Mouse (Mus musculus) forebrain, postnatal 0 days (tissue): ENCODE data around the gene Bard1. TPM values are rescaled to one million over a fixed set of nuclear protein-coding genes. Genes with fewer than 3 reads are reported as not detected.

Source experiments
- ATAC-seq: fragments of 200-750 bp; cut with Nextera tagmentation; 2 replicates; pipeline ENCODE4 v1.8.0; 2017; ENCODE audit warnings: mild to moderate bottlenecking, moderate library complexity
- DNase-seq: peaks from one replicate; pipeline ENCODE4 v3.0.0-alpha.2; 2015
- H3K27ac ChIP-seq: fragments of 300-500 bp; sonication (generic); 2 replicates; pipeline ENCODE4 v1.5.1; 2014; ENCODE audit warnings: low read depth, mild to moderate bottlenecking, antibody characterized with exemption, low read length, moderate library complexity, mixed read lengths
- H3K27me3 ChIP-seq: fragments of 300-500 bp; sonication (generic); 2 replicates; pipeline ENCODE4 v1.6.1; 2014; ENCODE audit warnings: mild to moderate bottlenecking, low read length, mixed read lengths; ENCODE audit not compliant: insufficient read depth
- H3K36me3 ChIP-seq: fragments of 300-500 bp; sonication (generic); 2 replicates; pipeline ENCODE4 v1.6.1; 2014; ENCODE audit warnings: mild to moderate bottlenecking, moderate library complexity; ENCODE audit not compliant: insufficient read depth
- H3K4me1 ChIP-seq: fragments of 300-500 bp; sonication (generic); 2 replicates; pipeline ENCODE4 v1.6.1; 2014; ENCODE audit warnings: antibody characterized with exemption; ENCODE audit not compliant: insufficient read depth
- H3K4me2 ChIP-seq: fragments of 300-500 bp; sonication (generic); 2 replicates; pipeline ENCODE4 v1.6.1; 2014; ENCODE audit warnings: low read depth, mild to moderate bottlenecking, moderate library complexity
- H3K4me3 ChIP-seq: fragments of 300-500 bp; sonication (generic); 2 replicates; pipeline ENCODE4 v1.5.1; 2014; ENCODE audit warnings: low read depth, low read length, mixed read lengths
- H3K9ac ChIP-seq: fragments of 300-500 bp; sonication (generic); 2 replicates; pipeline ENCODE4 v1.6.1; 2014; ENCODE audit warnings: mild to moderate bottlenecking
- H3K9me3 ChIP-seq: fragments of 300-500 bp; sonication (generic); 2 replicates; pipeline ENCODE4 v1.6.1; 2016; ENCODE audit warnings: low read length
- CTCF ChIP-seq: sonication (generic); IDR thresholded peaks from 2 replicates; pipeline ENCODE4 v1.5.1; 2016; ENCODE audit warnings: antibody characterized with exemption, control low read depth, low read depth
- WGBS: fragments of 180-500 bp; shearing (Covaris S2); extraction: QIAGEN DNeasy Blood & Tissue Kit; methylation state at CpG from one replicate; pipeline ENCODE4 v1.1.7; 2014; 5-methylcytosine and 5-hydroxymethylcytosine counted together
- polyA plus RNA-seq: library from polyadenylated mRNA; unstranded; fragments of >200 nt; fragmentation: Nextera tagmentation; extraction: Ambion mirVana; gene quantifications from 2 replicates; pipeline ENCODE4 v1.2.1, GENCODE M21; 2015
- total RNA-seq: library from RNA; depleted of rRNA; stranded (reverse); fragments of >200 nt; gene quantifications from 2 replicates; pipeline ENCODE4 v1.2.3, GENCODE M21; 2014; rRNA removed

Bard1 gene
- total RNA-seq (1.6 and 1.8 TPM in 2 replicates), polyA plus RNA-seq (0.21 and 0.27 TPM in 2 replicates)

GRCm38 (mm10) chr1:71102344-71103173 is at the start of gene Bard1:
Bard1 (minus strand) TSS chr1:71103146.
- Histone ChIP-seq H3K27ac (0 out of 2 replicates have a peak within 1 kb of the TSS, but pooled peaks have one; percentile 10), H3K4me1 (0 out of 2 replicates have a peak, but pooled peaks cover 3% of the 10 kb centered on the region), H3K9ac (peak within 1 kb of the TSS; percentile 54), H3K4me2 (peak within 1 kb of the TSS; percentile 93), H3K9me3 (no peaks in the 10 kb centered on the region), H3K27me3 (no peaks in the 10 kb centered on the region), H3K36me3 (no peaks in the 10 kb centered on the region), H3K4me3 (peak within 1 kb of the TSS; percentile 76)
- DNase-seq (peak; percentile 86), ATAC-seq (peak; percentile 92)
- WGBS = 2% methylated on average over 69 of the region's 69 CpGs
- TF ChIP-seq CTCF = no peak

DNA sequence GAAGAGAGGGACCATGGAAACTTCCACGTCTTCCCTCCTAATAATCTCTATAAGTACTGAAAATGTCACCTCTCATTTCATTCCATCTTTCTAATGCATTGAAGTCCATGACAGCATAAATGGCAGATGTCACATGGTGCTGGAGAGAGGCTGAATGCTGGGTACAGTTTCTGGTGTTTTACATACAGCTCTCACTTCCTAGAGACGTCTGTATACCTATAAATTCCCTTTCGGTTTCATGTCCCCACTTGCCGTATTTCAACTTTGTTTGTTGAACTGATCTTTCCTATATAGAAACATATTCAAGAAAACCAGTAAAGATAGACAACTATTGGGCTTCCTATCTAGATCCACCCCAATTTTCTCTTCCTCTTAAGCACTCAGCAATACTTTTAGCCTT is 24.2 kb upstream of the Bard1 start:
- no peak overlapping the region for H3K9ac ChIP-seq
- DNase-seq = no peak
- no peaks in the 10 kb centered on the region for H3K36me3 ChIP-seq
- no peak overlapping the region for H3K27ac ChIP-seq
- no peak overlapping the region for H3K4me3 ChIP-seq
- WGBS = 90% methylated on average over 4 of the region's 4 CpGs
- H3K9me3 ChIP-seq = no peaks in the 10 kb centered on the region
- H3K27me3 ChIP-seq = no peaks in the 10 kb centered on the region
- no peaks in the 10 kb centered on the region for H3K4me1 ChIP-seq
- TF ChIP-seq CTCF = no peak
- ATAC-seq = no peak
- H3K4me2 ChIP-seq = no peak overlapping the region

DNA sequence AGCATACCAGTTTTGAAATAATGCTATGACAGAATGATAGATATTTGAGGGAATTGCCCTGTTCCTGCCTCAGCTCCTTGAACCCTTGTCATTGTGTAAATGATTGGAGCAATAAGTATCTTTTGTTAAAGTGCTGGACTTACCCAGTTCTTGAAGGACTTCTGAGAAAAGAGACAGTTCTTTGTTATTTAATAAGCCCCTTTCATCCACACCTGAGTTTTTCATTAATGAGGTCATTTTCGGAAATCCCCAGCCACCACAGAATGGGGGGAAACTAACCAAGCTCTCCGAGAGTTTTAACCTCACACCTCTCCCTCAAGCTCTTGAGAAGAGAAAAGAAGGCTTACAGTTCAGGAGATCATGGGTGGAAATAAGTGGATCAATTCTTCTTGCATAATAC is 15.6 kb upstream of the Bard1 start:
- no peak for DNase-seq
- Histone ChIP-seq H3K4me2 (no peak overlapping the region), H3K4me3 (no peak overlapping the region), H3K9ac (no peak overlapping the region), H3K9me3 (no peaks in the 10 kb centered on the region), H3K27me3 (no peaks in the 10 kb centered on the region), H3K27ac (no peak overlapping the region), H3K36me3 (no peaks in the 10 kb centered on the region), H3K4me1 (no peaks in the 10 kb centered on the region)
- WGBS = 39% methylated on average over 2 of the region's 2 CpGs
- ATAC-seq = no peak
- no peak for TF ChIP-seq CTCF

DNA sequence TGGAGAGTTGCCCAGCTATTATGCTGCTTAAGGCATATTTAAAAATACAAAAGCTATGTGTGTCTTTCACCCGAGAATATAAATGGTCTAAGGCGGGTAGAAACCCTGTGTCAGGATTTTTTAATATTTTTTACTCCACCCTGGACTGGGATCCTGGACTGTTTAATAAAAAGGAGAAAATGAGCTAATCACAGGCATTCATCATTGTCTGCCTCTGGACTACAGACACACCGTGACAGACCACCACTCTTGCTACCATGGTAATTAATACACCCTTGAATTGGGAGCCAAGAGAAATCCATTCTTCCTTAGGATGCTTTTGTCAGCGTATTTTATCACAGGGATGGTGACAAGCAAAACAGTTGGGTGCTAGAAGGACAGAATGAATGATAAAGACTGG is 14.3 kb upstream of the Bard1 start:
- WGBS = 35% methylated on average over 4 of the region's 4 CpGs
- no peak for DNase-seq
- Histone ChIP-seq H3K4me1 (no peaks in the 10 kb centered on the region), H3K27ac (no peak overlapping the region), H3K27me3 (no peaks in the 10 kb centered on the region), H3K4me3 (no peak overlapping the region), H3K9ac (no peak overlapping the region), H3K9me3 (no peaks in the 10 kb centered on the region), H3K36me3 (no peaks in the 10 kb centered on the region), H3K4me2 (no peak overlapping the region)
- ATAC-seq = no peak
- TF ChIP-seq CTCF = no peak

- no peak for DNase-seq
- TF ChIP-seq CTCF = no peak
- WGBS = 86% methylated on average over 2 of the region's 2 CpGs
These were observed 12.8 kb upstream of the Bard1 start for GRCm38 (mm10) chr1:71115781-71116180.

GRCm38 (mm10) chr1:71109858-71110257 is 6.9 kb upstream of the Bard1 start:
- no peaks in the 10 kb centered on the region for H3K9me3 ChIP-seq
- TF ChIP-seq CTCF = no peak
- H3K9ac ChIP-seq = no peak overlapping the region
- WGBS = 83% methylated on average over 10 of the region's 10 CpGs
- H3K4me2 ChIP-seq = no peak overlapping the region
- H3K27me3 ChIP-seq = no peaks in the 10 kb centered on the region
- H3K36me3 ChIP-seq = no peaks in the 10 kb centered on the region
- ATAC-seq = no peak
- H3K4me1 ChIP-seq = no peaks in the 10 kb centered on the region
- DNase-seq = no peak
- H3K4me3 ChIP-seq = no peak overlapping the region
- H3K27ac ChIP-seq = no peak overlapping the region

More at GRCm38 (mm10) chr1:71115781-71116180, 12.8 kb upstream of the Bard1 start:
- Histone ChIP-seq H3K4me3 (no peak overlapping the region), H3K4me1 (no peaks in the 10 kb centered on the region), H3K9me3 (no peaks in the 10 kb centered on the region), H3K27me3 (no peaks in the 10 kb centered on the region), H3K27ac (no peak overlapping the region), H3K4me2 (no peak overlapping the region), H3K9ac (no peak overlapping the region), H3K36me3 (no peaks in the 10 kb centered on the region)
- ATAC-seq = no peak

- no peaks in the 10 kb centered on the region for H3K9me3 ChIP-seq
- DNase-seq = no peak
- no peak for ATAC-seq
- H3K4me2 ChIP-seq = no peak overlapping the region
- H3K27ac ChIP-seq = no peak overlapping the region
- no peak for TF ChIP-seq CTCF
- WGBS = 96% methylated on average over 6 of the region's 6 CpGs
- H3K9ac ChIP-seq = no peak overlapping the region
- H3K4me3 ChIP-seq = no peak overlapping the region
- H3K36me3 ChIP-seq = no peaks in the 10 kb centered on the region
- no peaks in the 10 kb centered on the region for H3K27me3 ChIP-seq
- 0 out of 2 replicates have a peak, but pooled peaks cover 3% of the 10 kb centered on the region for H3K4me1 ChIP-seq
These were observed 3.2 kb upstream of the Bard1 start for GRCm38 (mm10) chr1:71106127-71106526.
